In genomic region chr4:139950876-139951485, GRCm38 (mm10) we compare ENCODE assay signal across 8 mouse cellular contexts. TPM values are rescaled to one million over a fixed set of nuclear protein-coding genes. Genes with fewer than 3 reads are reported as not detected.
DNase-seq lines count a peak whose midpoint lies in the region; ATAC-seq and TF ChIP-seq lines count a peak whose summit lies in the region.
"Had no signal": no experiment of that assay in that cellular context is flagged by ENCODE, and none has a peak within 500 bp of the region (broad histone marks: within the 10 kb centered on the region; RNA-seq: fewer than 3 reads in every experiment).

No protein-coding gene starts in this region.

- H3K27ac ChIP-seq in hindbrain, embryonic 10.5 days = no peak overlapping the region; the same call in 1 of the 2 replicates
- no peak overlapping the region for H3K27ac ChIP-seq in hindbrain, embryonic 14.5 days
- H3K27ac ChIP-seq in midbrain, embryonic 12.5 days (replicated peaks) = no peak overlapping the region
- no peak overlapping the region for H3K27ac ChIP-seq in midbrain, embryonic 15.5 days
- no peak overlapping the region for H3K27ac ChIP-seq in hindbrain, postnatal 0 days
- no peak overlapping the region for H3K27ac ChIP-seq in stomach, embryonic 16.5 days (ENCODE audit: low read length)

- H3K9me3 ChIP-seq in hindbrain, embryonic 10.5 days = no peaks in the 10 kb centered on the region
- 0 out of 2 replicates have a peak, but pooled peaks cover 1% of the 10 kb centered on the region for H3K9me3 ChIP-seq in hindbrain, embryonic 14.5 days (ENCODE audit: control insufficient read depth, low read length)
- no peaks in the 10 kb centered on the region for H3K9me3 ChIP-seq in midbrain, embryonic 12.5 days
- 0 out of 2 replicates have a peak, but pooled peaks cover 2% of the 10 kb centered on the region for H3K9me3 ChIP-seq in midbrain, embryonic 15.5 days
- no peaks in the 10 kb centered on the region for H3K9me3 ChIP-seq in hindbrain, postnatal 0 days (ENCODE audit: low read length)
- no peaks in the 10 kb centered on the region; the same call in 1 of the 2 replicates for H3K9me3 ChIP-seq in stomach, embryonic 16.5 days (replicated peaks; ENCODE audit: control insufficient read depth, low read length)

- no peak for DNase-seq in hindbrain, embryonic 10.5 days (ENCODE audit: low spot score)
- DNase-seq in hindbrain, embryonic 14.5 days (ENCODE audit: low spot score) = no peak
- peak; percentile 40 for DNase-seq in hindbrain, postnatal 0 days (ENCODE audit: low spot score)
- DNase-seq in thymus, postnatal 25 days = no peak

- ATAC-seq in hindbrain, embryonic 14.5 days (ENCODE audit: low FRiP score) = no peak
- peak; percentile 12; the same call in 1 of the 2 replicates for ATAC-seq in midbrain, embryonic 12.5 days (ENCODE audit: low FRiP score, low read depth)
- no peak for ATAC-seq in midbrain, embryonic 15.5 days (replicated peaks)
- peak; percentile 39 for ATAC-seq in hindbrain, postnatal 0 days
- ATAC-seq in stomach, embryonic 16.5 days (ENCODE audit: insufficient read depth, low FRiP score) = no peak; the same call in 1 of the 2 replicates

- TF ChIP-seq CTCF in hindbrain, postnatal 0 days (IDR thresholded peaks at IDR 0.05; ENCODE audit: low read depth) = no peak

- 68% methylated on average over 6 of the region's 7 CpGs for WGBS in hindbrain, embryonic 10.5 days
- WGBS in hindbrain, embryonic 14.5 days = 66% methylated on average over 6 of the region's 7 CpGs
- WGBS in midbrain, embryonic 12.5 days = 63% methylated on average over 5 of the region's 7 CpGs
- 61% methylated on average over 6 of the region's 7 CpGs for WGBS in midbrain, embryonic 15.5 days
- WGBS in hindbrain, postnatal 0 days = 66% methylated on average over 6 of the region's 7 CpGs
- 49% methylated on average over 6 of the region's 7 CpGs for WGBS in stomach, embryonic 16.5 days

- H3K4me1 ChIP-seq in hindbrain, embryonic 10.5 days (replicated peaks) = peaks cover 25% of the 10 kb centered on the region
- peaks cover 18% of the 10 kb centered on the region; the same call in 1 of the 2 replicates for H3K4me1 ChIP-seq in hindbrain, embryonic 14.5 days (replicated peaks; ENCODE audit: control insufficient read depth, insufficient read depth, low read length)
- H3K4me1 ChIP-seq in midbrain, embryonic 12.5 days = peaks cover 18% of the 10 kb centered on the region
- H3K4me1 ChIP-seq in midbrain, embryonic 15.5 days = peaks cover 20% of the 10 kb centered on the region
- H3K4me1 ChIP-seq in hindbrain, postnatal 0 days (ENCODE audit: insufficient read depth, low read length) = peaks cover 7% of the 10 kb centered on the region
- H3K4me1 ChIP-seq in stomach, embryonic 16.5 days (ENCODE audit: control insufficient read depth, insufficient read depth, low read length) = 0 out of 2 replicates have a peak, but pooled peaks cover 3% of the 10 kb centered on the region

- H3K4me2 ChIP-seq in hindbrain, embryonic 14.5 days (replicated peaks) = no peak overlapping the region
- peak overlapping the region; percentile 54 for H3K4me2 ChIP-seq in midbrain, embryonic 12.5 days (replicated peaks)
- H3K4me2 ChIP-seq in midbrain, embryonic 15.5 days = no peak overlapping the region; the same call in 1 of the 2 replicates
- H3K4me2 ChIP-seq in hindbrain, postnatal 0 days (ENCODE audit: low read depth, low read length) = no peak overlapping the region
- H3K4me2 ChIP-seq in stomach, embryonic 16.5 days (ENCODE audit: low read depth, low read length) = peak overlapping the region; percentile 57

- no peak overlapping the region for H3K9ac ChIP-seq in hindbrain, embryonic 14.5 days
- H3K9ac ChIP-seq in midbrain, embryonic 12.5 days (replicated peaks) = no peak overlapping the region
- H3K9ac ChIP-seq in midbrain, embryonic 15.5 days = no peak overlapping the region
- H3K9ac ChIP-seq in hindbrain, postnatal 0 days (replicated peaks; ENCODE audit: low read length) = no peak overlapping the region
- H3K9ac ChIP-seq in stomach, embryonic 16.5 days (ENCODE audit: low read length) = no peak overlapping the region

- peaks cover 7% of the 10 kb centered on the region for H3K27me3 ChIP-seq in hindbrain, embryonic 10.5 days (ENCODE audit: insufficient read depth, poor library complexity, severe bottlenecking)
- H3K27me3 ChIP-seq in hindbrain, embryonic 14.5 days (ENCODE audit: control insufficient read depth, insufficient read depth, low read length) = no peaks in the 10 kb centered on the region
- H3K27me3 ChIP-seq in midbrain, embryonic 12.5 days = no peaks in the 10 kb centered on the region; the same call in 1 of the 2 replicates
- no peaks in the 10 kb centered on the region for H3K27me3 ChIP-seq in midbrain, embryonic 15.5 days (replicated peaks)
- H3K27me3 ChIP-seq in hindbrain, postnatal 0 days (ENCODE audit: insufficient read depth, low read length) = no peaks in the 10 kb centered on the region
- H3K27me3 ChIP-seq in stomach, embryonic 16.5 days (ENCODE audit: control insufficient read depth, insufficient read depth, low read length) = no peaks in the 10 kb centered on the region; the same call in 1 of the 2 replicates

- no peaks in the 10 kb centered on the region for H3K36me3 ChIP-seq in hindbrain, embryonic 10.5 days
- no peaks in the 10 kb centered on the region for H3K36me3 ChIP-seq in hindbrain, embryonic 14.5 days (replicated peaks; ENCODE audit: control insufficient read depth, insufficient read depth)
- H3K36me3 ChIP-seq in midbrain, embryonic 12.5 days = no peaks in the 10 kb centered on the region
- no peaks in the 10 kb centered on the region for H3K36me3 ChIP-seq in midbrain, embryonic 15.5 days (replicated peaks)
- no peaks in the 10 kb centered on the region for H3K36me3 ChIP-seq in hindbrain, postnatal 0 days (ENCODE audit: insufficient read depth, low read length)
- H3K36me3 ChIP-seq in stomach, embryonic 16.5 days (ENCODE audit: control insufficient read depth, insufficient read depth, low read length) = no peaks in the 10 kb centered on the region

- H3K4me3 ChIP-seq in hindbrain, embryonic 10.5 days = peak overlapping the region; percentile 45; the same call in 1 of the 2 replicates
- no peak overlapping the region for H3K4me3 ChIP-seq in hindbrain, embryonic 14.5 days (replicated peaks; ENCODE audit: low read length)
- no peak overlapping the region for H3K4me3 ChIP-seq in midbrain, embryonic 12.5 days
- no peak overlapping the region for H3K4me3 ChIP-seq in midbrain, embryonic 15.5 days
- H3K4me3 ChIP-seq in hindbrain, postnatal 0 days (ENCODE audit: low read length) = no peak overlapping the region
- no peak overlapping the region for H3K4me3 ChIP-seq in stomach, embryonic 16.5 days (replicated peaks; ENCODE audit: low read length)

RNA-seq across cellular contexts. Expression of gene Klhdc7a, which starts 16.8 kb away (rescaled TPM):
- 0.41 and 0.47 TPM in 2 replicates for polyA plus RNA-seq in hindbrain, embryonic 10.5 days (2016; fragmentation: Nextera tagmentation; extraction: Ambion mirVana)
- 0.44 and 0.56 TPM in 2 replicates for polyA plus RNA-seq in hindbrain, embryonic 14.5 days (2014; fragmentation: Nextera tagmentation; extraction: Ambion mirVana)
- 0.28 and 0.41 TPM in 2 replicates for polyA plus RNA-seq in midbrain, embryonic 12.5 days (2016; fragmentation: Nextera tagmentation; extraction: Ambion mirVana)
- 0.74 and 0.78 TPM in 2 replicates for polyA plus RNA-seq in midbrain, embryonic 15.5 days (2015; fragmentation: Nextera tagmentation; extraction: Ambion mirVana)
- 1.0 and 1.6 TPM in 2 replicates for total RNA-seq in hindbrain, postnatal 0 days (2014; rRNA removed)
- 0.58 and 0.69 TPM in 2 replicates for polyA plus RNA-seq in hindbrain, postnatal 0 days (2015; fragmentation: Nextera tagmentation; extraction: Ambion mirVana)
- 0.98 and 1.7 TPM in 2 replicates for polyA plus RNA-seq in stomach, embryonic 16.5 days (2015; fragmentation: Nextera tagmentation; extraction: Ambion mirVana)
- total RNA-seq: monocyte, adult 5-6 weeks had no signal

Comparison
In these comparisons a context has a peak if more than half of its experiments do, and no peak if none do; other contexts are left out.
1. ATAC-seq: peak in midbrain, embryonic 12.5 days (single experiment) and hindbrain, postnatal 0 days (single experiment); none in hindbrain, embryonic 14.5 days (single experiment), midbrain, embryonic 15.5 days (single experiment) and stomach, embryonic 16.5 days (single experiment).
2. H3K4me2 ChIP-seq: peak in midbrain, embryonic 12.5 days (single experiment) and stomach, embryonic 16.5 days (single experiment); none in hindbrain, embryonic 14.5 days (single experiment), midbrain, embryonic 15.5 days (single experiment) and hindbrain, postnatal 0 days (single experiment).